Mouse (Mus musculus) kidney, embryonic 15.5 days (tissue): ENCODE data around the gene Ggt6. TPM values are rescaled to one million over a fixed set of nuclear protein-coding genes. Genes with fewer than 3 reads are reported as not detected.

Experiments used
- ATAC-seq: fragments of 200-750 bp; cut with Nextera tagmentation; replicated peaks from 2 replicates; pipeline ENCODE4 v1.8.0; 2017; ENCODE audit warnings: moderate TSS enrichment; ENCODE audit not compliant: low FRiP score
- H3K27ac ChIP-seq: fragments of 300-500 bp; sonication (generic); 2 replicates; pipeline ENCODE4 v1.5.1; 2015; ENCODE audit warnings: mild to moderate bottlenecking, inconsistent platforms
- H3K27me3 ChIP-seq: fragments of 300-500 bp; sonication (generic); 2 replicates; pipeline ENCODE4 v1.6.1; 2015; ENCODE audit warnings: inconsistent platforms
- H3K36me3 ChIP-seq: fragments of 300-500 bp; sonication (generic); 2 replicates; pipeline ENCODE4 v1.6.1; 2015; ENCODE audit warnings: inconsistent platforms
- H3K4me1 ChIP-seq: fragments of 300-500 bp; sonication (generic); 2 replicates; pipeline ENCODE4 v1.6.1; 2015; ENCODE audit warnings: inconsistent platforms
- H3K4me2 ChIP-seq: fragments of 300-500 bp; sonication (generic); 2 replicates; pipeline ENCODE4 v1.6.1; 2015; ENCODE audit warnings: moderate library complexity, mild to moderate bottlenecking, inconsistent platforms
- H3K4me3 ChIP-seq: fragments of 300-500 bp; sonication (generic); replicated peaks from 2 replicates; pipeline ENCODE4 v1.5.1; 2015; ENCODE audit warnings: mild to moderate bottlenecking, inconsistent platforms
- H3K9ac ChIP-seq: fragments of 300-500 bp; sonication (generic); 2 replicates; pipeline ENCODE4 v1.6.1; 2015; ENCODE audit warnings: mild to moderate bottlenecking, inconsistent platforms
- H3K9me3 ChIP-seq: fragments of 300-500 bp; sonication (generic); replicated peaks from 2 replicates; pipeline ENCODE4 v1.6.1; 2016; ENCODE audit warnings: inconsistent platforms
- WGBS: fragments of 180-500 bp; shearing (Covaris S2); methylation state at CpG from one replicate; pipeline ENCODE4 v1.1.7; 2015; ENCODE audit warnings: mixed read lengths; 5-methylcytosine and 5-hydroxymethylcytosine counted together
- polyA plus RNA-seq: library from polyadenylated mRNA; unstranded; fragments of >200 nt; fragmentation: Nextera tagmentation; extraction: Ambion mirVana; gene quantifications from 2 replicates; pipeline ENCODE4 v1.2.1, GENCODE M21; 2015

The Ggt6 gene
- polyA plus RNA-seq, 1 experiment from 2014 or later = 0.87 TPM

- peaks cover 63% of the 10 kb centered on the region for H3K4me1 ChIP-seq
- no peak overlapping the region for H3K9ac ChIP-seq
- no peak overlapping the region for H3K4me2 ChIP-seq
Measured at GRCm38 (mm10) chr11:72466694-72467507, 31.6 kb downstream of the Ggt6 start.

DNA sequence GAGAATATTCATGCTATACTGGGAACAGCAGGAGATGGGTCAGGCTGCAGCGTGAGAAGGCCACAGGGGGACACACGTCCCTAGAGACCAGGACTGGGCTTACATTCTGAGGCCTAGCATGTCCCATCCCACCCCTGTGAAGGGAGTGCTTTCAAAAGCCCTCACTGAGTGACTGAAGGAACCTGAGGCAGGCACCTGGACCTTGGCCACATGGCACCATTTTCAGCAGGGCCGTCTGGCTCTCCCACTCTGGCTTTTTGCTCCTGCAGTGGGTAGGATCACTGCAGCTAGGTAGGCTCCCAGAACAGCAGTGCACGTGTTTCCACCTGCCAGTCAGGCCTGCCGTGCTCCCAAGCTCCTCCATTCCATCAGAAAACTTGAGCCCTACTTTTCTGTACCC is 33.2 kb downstream of the Ggt6 start:
- H3K4me3 ChIP-seq = no peak overlapping the region
- ATAC-seq = no peak
- 73% methylated on average over 5 of the region's 5 CpGs for WGBS
- no peaks in the 10 kb centered on the region for H3K27me3 ChIP-seq
- no peaks in the 10 kb centered on the region for H3K9me3 ChIP-seq
- H3K4me2 ChIP-seq = no peak overlapping the region
- H3K36me3 ChIP-seq = no peaks in the 10 kb centered on the region
- no peak overlapping the region for H3K9ac ChIP-seq
- peaks cover 71% of the 10 kb centered on the region for H3K4me1 ChIP-seq
- peak overlapping the region; percentile 81 for H3K27ac ChIP-seq

More at GRCm38 (mm10) chr11:72466694-72467507, 31.6 kb downstream of the Ggt6 start:
- Histone ChIP-seq H3K4me3 (no peak overlapping the region), H3K27ac (peak overlapping the region; percentile 64), H3K36me3 (no peaks in the 10 kb centered on the region), H3K9me3 (no peaks in the 10 kb centered on the region), H3K27me3 (no peaks in the 10 kb centered on the region)
- no peak; the same call in 1 of the 2 replicates for ATAC-seq
- 26% methylated on average over 11 of the region's 11 CpGs for WGBS

- no peak overlapping the region for H3K4me3 ChIP-seq
- no peaks in the 10 kb centered on the region for H3K27me3 ChIP-seq
- H3K4me1 ChIP-seq = peaks cover 75% of the 10 kb centered on the region
- H3K27ac ChIP-seq = peak overlapping the region; percentile 81
- no peaks in the 10 kb centered on the region for H3K9me3 ChIP-seq
- H3K9ac ChIP-seq = no peak overlapping the region
- H3K36me3 ChIP-seq = no peaks in the 10 kb centered on the region
- 18% methylated on average over 5 of the region's 5 CpGs for WGBS
- ATAC-seq = peak; percentile 64
- no peak overlapping the region for H3K4me2 ChIP-seq
Measured at GRCm38 (mm10) chr11:72469217-72469616, 33.9 kb downstream of the Ggt6 start.

DNA sequence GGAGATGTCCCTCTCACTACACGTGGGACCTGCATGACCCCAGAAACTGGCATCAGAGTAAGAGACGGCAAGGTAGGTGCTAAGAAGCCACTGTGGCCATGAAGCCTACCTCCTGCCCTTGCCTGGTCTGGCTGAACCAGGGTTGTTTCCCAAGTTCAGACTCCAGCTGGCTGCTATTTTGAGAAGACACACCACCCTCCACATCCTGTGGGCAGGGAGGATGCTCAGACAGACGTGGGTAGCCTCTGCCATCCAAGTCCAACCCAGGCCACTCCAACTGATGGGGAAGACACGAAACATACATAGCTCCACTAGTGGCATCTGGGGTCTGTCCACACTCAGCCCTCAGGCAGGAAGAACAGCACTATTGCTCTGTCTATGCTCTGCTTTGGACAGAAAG is 34.7 kb downstream of the Ggt6 start:
- no peak for ATAC-seq
- no peak overlapping the region for H3K4me2 ChIP-seq
- 59% methylated on average over 4 of the region's 4 CpGs for WGBS
- no peak overlapping the region for H3K9ac ChIP-seq
- no peaks in the 10 kb centered on the region for H3K36me3 ChIP-seq
- peak overlapping the region; percentile 81 for H3K27ac ChIP-seq
- peaks cover 71% of the 10 kb centered on the region for H3K4me1 ChIP-seq
- no peak overlapping the region for H3K4me3 ChIP-seq
- no peaks in the 10 kb centered on the region for H3K27me3 ChIP-seq
- no peaks in the 10 kb centered on the region for H3K9me3 ChIP-seq

DNA sequence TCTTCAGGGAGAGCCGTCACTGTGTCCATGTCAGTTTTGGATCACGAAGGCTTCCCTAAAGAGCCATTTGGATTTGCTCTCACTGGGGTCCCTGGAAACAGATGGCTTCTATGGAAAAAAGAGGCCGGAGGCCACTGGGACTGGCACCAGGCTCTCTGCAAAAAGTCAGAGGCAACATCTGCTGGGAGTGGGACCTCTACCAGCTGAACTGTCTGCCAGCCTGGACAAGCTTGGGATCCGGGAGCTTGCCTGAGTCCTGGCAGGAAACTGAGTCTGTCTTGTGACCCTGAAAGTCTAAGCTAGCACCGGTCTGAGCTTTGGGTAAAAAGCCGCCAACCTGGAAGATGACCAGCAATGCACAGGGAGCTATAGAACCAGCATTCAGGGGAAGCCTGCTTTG is 36.1 kb downstream of the Ggt6 start:
- 91% methylated on average over 6 of the region's 6 CpGs for WGBS

GRCm38 (mm10) chr11:72473540-72473939 is 38.2 kb downstream of the Ggt6 start:
- H3K36me3 ChIP-seq = no peaks in the 10 kb centered on the region
- H3K9ac ChIP-seq = no peak overlapping the region
- 74% methylated on average over 4 of the region's 4 CpGs for WGBS
- H3K27ac ChIP-seq = peak overlapping the region; percentile 61
- no peaks in the 10 kb centered on the region for H3K27me3 ChIP-seq
- no peak overlapping the region for H3K4me3 ChIP-seq
- ATAC-seq = 0 out of 2 replicates have a peak, but pooled peaks have one; percentile 33
- H3K9me3 ChIP-seq = no peaks in the 10 kb centered on the region
- H3K4me1 ChIP-seq = peaks cover 58% of the 10 kb centered on the region
- no peak overlapping the region for H3K4me2 ChIP-seq

More for the DNA sequence above, 36.1 kb downstream of the Ggt6 start:
- H3K27ac ChIP-seq = no peak overlapping the region
- ATAC-seq = no peak
- no peak overlapping the region for H3K4me2 ChIP-seq
- H3K9ac ChIP-seq = no peak overlapping the region
- no peaks in the 10 kb centered on the region for H3K9me3 ChIP-seq
- peaks cover 59% of the 10 kb centered on the region for H3K4me1 ChIP-seq
- H3K36me3 ChIP-seq = no peaks in the 10 kb centered on the region
- H3K27me3 ChIP-seq = no peaks in the 10 kb centered on the region
- H3K4me3 ChIP-seq = no peak overlapping the region

DNA sequence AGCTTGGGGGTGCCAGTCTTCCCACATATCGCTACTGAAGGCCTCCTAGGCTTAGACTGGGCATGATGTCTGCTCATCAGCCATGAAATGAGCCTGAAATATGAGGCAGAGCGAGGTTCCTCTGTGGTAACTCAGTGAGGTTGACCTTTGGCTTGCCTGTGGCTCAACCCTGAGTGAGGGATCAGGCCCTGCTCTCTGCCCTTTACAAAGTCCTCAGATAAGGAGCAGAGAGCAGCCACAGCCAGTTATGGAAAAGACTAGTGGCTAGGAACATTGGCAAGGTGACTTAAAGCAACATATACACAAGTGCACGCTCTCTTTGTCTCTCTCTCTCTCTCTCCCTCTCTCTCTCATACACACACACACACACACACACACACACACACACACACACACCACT is 39.6 kb downstream of the Ggt6 start:
- no peak overlapping the region for H3K4me3 ChIP-seq
- WGBS = 55% methylated on average over 3 of the region's 3 CpGs
- ATAC-seq = no peak
- H3K9ac ChIP-seq = no peak overlapping the region
- H3K9me3 ChIP-seq = no peaks in the 10 kb centered on the region
- no peaks in the 10 kb centered on the region for H3K36me3 ChIP-seq
- H3K27ac ChIP-seq = no peak overlapping the region
- H3K4me1 ChIP-seq = peaks cover 48% of the 10 kb centered on the region
- H3K4me2 ChIP-seq = no peak overlapping the region
- no peaks in the 10 kb centered on the region for H3K27me3 ChIP-seq

DNA sequence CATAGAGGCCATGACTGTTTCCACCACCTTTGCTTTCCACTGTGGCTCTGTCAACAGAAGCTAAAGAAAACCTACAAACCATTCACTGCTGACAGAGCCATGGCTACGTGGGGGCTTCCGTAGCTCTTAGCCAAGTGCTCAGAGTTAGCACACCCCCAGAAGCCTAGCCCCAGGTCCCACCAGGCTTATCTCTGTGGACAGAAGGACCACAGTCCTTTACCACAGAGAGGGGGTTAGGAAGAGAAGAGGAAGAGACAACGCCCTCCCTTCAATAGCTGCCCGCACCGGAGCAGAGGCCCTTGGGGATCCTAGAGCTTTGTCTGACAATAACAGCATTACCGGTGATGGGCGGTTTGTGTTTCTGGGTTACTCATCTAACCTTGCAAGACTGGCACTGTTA is 40.1 kb downstream of the Ggt6 start:
- H3K27ac ChIP-seq = no peak overlapping the region
- H3K4me2 ChIP-seq = no peak overlapping the region
- WGBS = 70% methylated on average over 7 of the region's 7 CpGs
- no peak for ATAC-seq
- no peaks in the 10 kb centered on the region for H3K36me3 ChIP-seq
- H3K9me3 ChIP-seq = no peaks in the 10 kb centered on the region
- peaks cover 43% of the 10 kb centered on the region for H3K4me1 ChIP-seq
- no peak overlapping the region for H3K9ac ChIP-seq
- no peaks in the 10 kb centered on the region for H3K27me3 ChIP-seq
- no peak overlapping the region for H3K4me3 ChIP-seq

GRCm38 (mm10) chr11:72476074-72476625 is 40.8 kb downstream of the Ggt6 start:
- H3K4me1 ChIP-seq = peaks cover 40% of the 10 kb centered on the region
- WGBS = 64% methylated on average over 7 of the region's 7 CpGs
- H3K36me3 ChIP-seq = no peaks in the 10 kb centered on the region
- no peak overlapping the region for H3K27ac ChIP-seq
- H3K9me3 ChIP-seq = no peaks in the 10 kb centered on the region
- no peaks in the 10 kb centered on the region for H3K27me3 ChIP-seq
- H3K4me3 ChIP-seq = no peak overlapping the region
- no peak overlapping the region for H3K9ac ChIP-seq
- no peak for ATAC-seq
- H3K4me2 ChIP-seq = no peak overlapping the region

DNA sequence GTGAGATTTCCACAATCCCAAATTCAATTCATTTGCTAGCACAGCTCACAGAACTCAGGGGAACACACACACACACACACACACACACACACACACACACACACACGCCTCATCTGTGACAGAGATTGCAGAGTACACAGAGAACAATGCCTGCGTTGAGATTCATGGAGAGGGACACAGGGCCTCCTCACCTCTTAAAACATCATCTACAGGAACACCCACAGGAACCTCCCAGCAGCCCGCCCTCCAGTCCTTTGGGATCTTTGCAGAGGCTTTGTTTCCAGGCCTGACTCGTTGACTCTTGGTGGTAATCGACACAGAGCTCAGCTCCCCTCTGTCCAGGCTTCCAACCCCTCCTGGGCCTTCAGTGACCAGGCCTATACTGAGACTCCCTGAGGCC is 41.9 kb downstream of the Ggt6 start:
- Histone ChIP-seq H3K36me3 (no peaks in the 10 kb centered on the region), H3K4me3 (no peak overlapping the region), H3K4me1 (peaks cover 36% of the 10 kb centered on the region), H3K9me3 (no peaks in the 10 kb centered on the region), H3K4me2 (no peak overlapping the region), H3K27me3 (no peaks in the 10 kb centered on the region), H3K9ac (no peak overlapping the region), H3K27ac (no peak overlapping the region)
- no peak for ATAC-seq
- WGBS = 31% methylated on average over 5 of the region's 5 CpGs

DNA sequence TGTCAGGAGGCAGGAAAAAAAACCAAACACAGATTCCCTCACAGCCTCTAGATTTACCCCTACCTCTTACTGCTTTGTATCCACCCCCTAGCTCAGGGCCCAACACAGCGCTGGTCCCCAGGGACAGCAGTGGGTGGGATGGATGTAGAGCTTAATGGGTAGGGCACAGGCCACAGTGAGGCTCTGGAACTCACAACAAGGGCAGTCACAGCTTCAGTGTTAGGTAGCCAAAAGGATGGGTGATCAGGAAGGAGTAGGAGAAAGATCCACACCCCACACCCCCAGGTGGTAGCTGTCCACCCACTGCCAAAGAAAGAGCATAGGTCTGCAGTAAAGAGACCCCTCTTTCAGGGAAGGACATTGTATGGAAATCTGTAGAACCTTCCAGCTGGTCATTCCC is 42.3 kb downstream of the Ggt6 start:
- Histone ChIP-seq H3K4me2 (no peak overlapping the region), H3K9me3 (no peaks in the 10 kb centered on the region), H3K4me3 (no peak overlapping the region), H3K9ac (no peak overlapping the region), H3K27ac (0 out of 2 replicates have a peak overlapping the region, but pooled peaks have one; percentile 18), H3K27me3 (no peaks in the 10 kb centered on the region), H3K4me1 (peaks cover 31% of the 10 kb centered on the region), H3K36me3 (no peaks in the 10 kb centered on the region)
- 82% methylated on average over 1 of the region's 1 CpGs for WGBS
- ATAC-seq = no peak

GRCm38 (mm10) chr11:72478228-72478627 is 42.9 kb downstream of the Ggt6 start:
- Histone ChIP-seq H3K27me3 (no peaks in the 10 kb centered on the region), H3K27ac (peak overlapping the region; percentile 42), H3K4me2 (no peak overlapping the region), H3K9me3 (no peaks in the 10 kb centered on the region), H3K36me3 (no peaks in the 10 kb centered on the region), H3K9ac (no peak overlapping the region), H3K4me3 (no peak overlapping the region), H3K4me1 (peaks cover 31% of the 10 kb centered on the region)
- ATAC-seq = no peak
- WGBS = 55% methylated on average over 6 of the region's 6 CpGs
